Mouse (Mus musculus) stomach, postnatal 0 days (tissue): ENCODE measurements around the gene Efemp2. TPM values are rescaled to one million over a fixed set of nuclear protein-coding genes. Genes with fewer than 3 reads are reported as not detected.

Experiments
- ATAC-seq: fragments of 200-750 bp; cut with Nextera tagmentation; 2 replicates; pipeline ENCODE4 v1.8.0; 2017; ENCODE audit not compliant: low FRiP score, low TSS enrichment
- DNase-seq: peaks from one replicate; pipeline ENCODE4 v3.0.0-alpha.2; 2016; ENCODE audit warnings: low spot score
- H3K27ac ChIP-seq: fragments of 300-500 bp; sonication (generic); replicated peaks from 2 replicates; pipeline ENCODE4 v1.5.1; 2014; ENCODE audit warnings: mild to moderate bottlenecking, control low read depth
- H3K27me3 ChIP-seq: fragments of 300-500 bp; sonication (generic); 2 replicates; pipeline ENCODE4 v1.6.1; 2014; ENCODE audit warnings: low read length; ENCODE audit not compliant: control insufficient read depth, insufficient read depth
- H3K36me3 ChIP-seq: fragments of 300-500 bp; sonication (generic); 2 replicates; pipeline ENCODE4 v1.6.1; 2014; ENCODE audit warnings: low read length, mixed read lengths; ENCODE audit not compliant: control insufficient read depth, insufficient read depth
- H3K4me1 ChIP-seq: fragments of 300-500 bp; sonication (generic); replicated peaks from 2 replicates; pipeline ENCODE4 v1.6.1; 2014; ENCODE audit warnings: antibody characterized with exemption; ENCODE audit not compliant: control insufficient read depth, insufficient read depth
- H3K4me2 ChIP-seq: fragments of 300-500 bp; sonication (generic); replicated peaks from 2 replicates; pipeline ENCODE4 v1.6.1; 2014; ENCODE audit warnings: low read depth, mild to moderate bottlenecking, control low read depth, moderate library complexity
- H3K4me3 ChIP-seq: fragments of 300-500 bp; sonication (generic); 2 replicates; pipeline ENCODE4 v1.5.1; 2014; ENCODE audit warnings: low read depth, low read length, control low read depth
- H3K9ac ChIP-seq: fragments of 300-500 bp; sonication (generic); 2 replicates; pipeline ENCODE4 v1.6.1; 2014; ENCODE audit warnings: mild to moderate bottlenecking, low read length, control low read depth, mixed read lengths
- H3K9me3 ChIP-seq: fragments of 300-500 bp; sonication (generic); 2 replicates; pipeline ENCODE4 v1.6.1; 2016; ENCODE audit warnings: low read length; ENCODE audit not compliant: control insufficient read depth
- CTCF ChIP-seq: IDR thresholded peaks from 2 replicates; pipeline ENCODE4 v1.5.1; 2016; ENCODE audit warnings: antibody characterized with exemption, low read depth, mild to moderate bottlenecking, moderate library complexity
- EP300 ChIP-seq: optimal IDR thresholded peaks from 2 replicates; pipeline ENCODE3; 2016; ENCODE audit warnings: antibody characterized with exemption
- WGBS: fragments of 180-500 bp; shearing (Covaris S2); extraction: QIAGEN DNeasy Blood & Tissue Kit; methylation state at CpG from one replicate; pipeline ENCODE4 v1.1.7; 2014; 5-methylcytosine and 5-hydroxymethylcytosine counted together
- polyA plus RNA-seq: library from polyadenylated mRNA; unstranded; fragments of >200 nt; fragmentation: Nextera tagmentation; extraction: Ambion mirVana; gene quantifications from 2 replicates; pipeline ENCODE4 v1.2.1, GENCODE M21; 2015

Gene Efemp2
- polyA plus RNA-seq, 1 experiment from 2014 or later = 67.0 TPM

DNA sequence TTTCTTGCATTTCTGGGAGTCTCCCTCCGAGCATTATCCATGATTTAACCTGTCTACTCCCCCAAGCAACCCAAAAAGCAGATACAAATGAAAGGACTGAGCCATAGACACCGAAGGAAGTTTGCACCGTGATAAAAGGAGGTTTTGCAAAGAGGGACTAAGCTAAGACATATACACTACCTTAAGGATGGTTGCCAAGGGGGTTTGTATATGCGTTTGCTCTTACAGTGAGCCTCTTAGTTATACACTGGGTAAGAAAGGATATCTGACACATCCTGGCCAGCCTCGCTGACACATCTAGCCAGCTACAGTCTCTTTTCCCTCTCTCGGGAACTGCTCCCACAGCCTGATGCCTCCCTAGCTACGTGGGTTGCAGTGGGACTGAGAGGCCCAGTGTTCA, 39.8 kb upstream of the Efemp2 start:
- 38% methylated on average over 7 of the region's 7 CpGs for WGBS
- ATAC-seq = no peak
- Histone ChIP-seq H3K36me3 (no peaks in the 10 kb centered on the region), H3K9ac (no peak overlapping the region), H3K27ac (peak overlapping the region; percentile 73; the same call in 1 of the 2 replicates), H3K4me2 (peak overlapping the region; percentile 69; the same call in 1 of the 2 replicates), H3K9me3 (no peaks in the 10 kb centered on the region), H3K4me1 (peaks cover 4% of the 10 kb centered on the region), H3K4me3 (no peak overlapping the region), H3K27me3 (no peaks in the 10 kb centered on the region)
- DNase-seq = no peak
- no peak for TF ChIP-seq CTCF
- TF ChIP-seq EP300 = no peak

DNA sequence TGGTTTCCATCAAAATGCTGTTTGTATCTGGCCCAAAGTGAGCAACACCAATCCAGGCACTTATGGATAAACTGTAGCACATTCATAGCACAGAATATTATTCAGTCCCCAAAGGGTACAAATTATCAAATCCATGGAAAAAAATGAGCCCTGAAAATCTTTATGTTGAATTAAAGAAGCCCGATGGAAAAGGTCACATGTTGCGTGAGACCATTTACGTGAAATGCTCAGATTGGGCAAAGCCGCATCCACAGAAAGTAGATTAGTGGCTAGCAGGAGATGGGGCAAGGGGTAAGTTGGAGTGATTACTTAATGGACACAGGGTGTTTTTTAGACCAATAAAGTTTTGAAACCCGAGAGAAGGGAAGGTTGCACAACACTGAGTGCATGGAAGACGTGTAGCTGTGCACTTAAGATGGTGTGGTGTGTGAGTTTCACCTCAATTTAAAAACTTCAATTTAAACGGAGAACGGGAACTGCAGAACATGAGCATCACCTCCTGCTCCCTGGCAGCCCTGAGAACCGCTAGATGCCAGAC, 29.3 kb upstream of the Efemp2 start:
- Histone ChIP-seq H3K36me3 (no peaks in the 10 kb centered on the region), H3K4me3 (no peak overlapping the region), H3K27me3 (peaks cover 3% of the 10 kb centered on the region; the same call in 1 of the 2 replicates), H3K27ac (no peak overlapping the region), H3K4me2 (no peak overlapping the region), H3K9me3 (0 out of 2 replicates have a peak, but pooled peaks cover 3% of the 10 kb centered on the region), H3K9ac (no peak overlapping the region), H3K4me1 (no peaks in the 10 kb centered on the region)
- ATAC-seq (no peak), DNase-seq (no peak)
- 53% methylated on average over 9 of the region's 9 CpGs for WGBS
- TF ChIP-seq CTCF = no peak

DNA sequence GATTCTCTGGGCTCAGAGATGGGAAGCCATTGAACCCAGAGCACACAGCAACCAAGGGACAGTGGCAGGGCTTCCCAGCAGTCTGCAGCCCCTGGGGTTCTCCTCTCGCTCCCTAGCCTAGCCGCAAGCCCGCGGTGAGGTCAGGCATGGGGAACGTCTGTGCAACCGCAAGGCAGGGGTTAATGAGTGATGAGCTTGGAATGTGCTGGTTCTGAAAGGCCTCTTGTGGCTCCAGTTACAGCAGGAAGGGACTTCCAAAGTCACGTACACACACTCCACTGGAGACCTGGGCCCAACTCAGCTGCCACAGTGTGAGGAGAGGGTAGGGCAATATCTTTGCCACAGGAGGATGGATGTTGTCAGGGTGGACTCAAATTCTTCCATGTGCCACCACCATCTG, 28.8 kb upstream of the Efemp2 start:
- no peaks in the 10 kb centered on the region for H3K4me1 ChIP-seq
- H3K36me3 ChIP-seq = no peaks in the 10 kb centered on the region
- peaks cover 3% of the 10 kb centered on the region; the same call in 1 of the 2 replicates for H3K27me3 ChIP-seq
- no peak for TF ChIP-seq EP300
- no peak overlapping the region for H3K27ac ChIP-seq
- DNase-seq (no peak), ATAC-seq (no peak)
- H3K9ac ChIP-seq = no peak overlapping the region
- 32% methylated on average over 7 of the region's 7 CpGs for WGBS
- H3K4me3 ChIP-seq = no peak overlapping the region
- H3K9me3 ChIP-seq = 0 out of 2 replicates have a peak, but pooled peaks cover 3% of the 10 kb centered on the region
- no peak overlapping the region for H3K4me2 ChIP-seq

DNA sequence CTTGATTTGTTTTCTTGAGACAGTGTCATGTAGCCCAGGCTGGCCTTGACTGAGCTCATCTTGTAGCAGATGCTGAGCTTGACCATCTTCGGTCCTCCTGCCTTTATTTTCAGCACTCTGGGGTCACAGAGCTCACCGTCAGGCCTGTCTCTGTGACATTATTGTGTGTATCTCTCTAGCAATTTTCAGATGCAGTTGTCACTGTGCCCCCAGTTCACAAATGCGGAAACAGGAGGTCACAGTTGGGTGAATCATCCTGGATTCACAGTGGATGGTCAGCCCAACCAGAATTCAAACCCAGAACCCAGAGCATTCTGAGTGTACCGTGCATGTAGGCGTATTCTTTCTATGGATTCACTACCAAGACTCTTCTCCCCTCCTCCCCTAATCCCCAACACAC, 28.0 kb upstream of the Efemp2 start:
- no peak for TF ChIP-seq CTCF
- no peak for TF ChIP-seq EP300
- no peaks in the 10 kb centered on the region for H3K4me1 ChIP-seq
- H3K4me2 ChIP-seq = no peak overlapping the region
- ATAC-seq (no peak), DNase-seq (no peak)
- H3K27ac ChIP-seq = no peak overlapping the region
- H3K9ac ChIP-seq = no peak overlapping the region
- H3K9me3 ChIP-seq = no peaks in the 10 kb centered on the region
- no peak overlapping the region for H3K4me3 ChIP-seq
- 89% methylated on average over 5 of the region's 5 CpGs for WGBS
- peaks cover 3% of the 10 kb centered on the region; the same call in 1 of the 2 replicates for H3K27me3 ChIP-seq
- H3K36me3 ChIP-seq = no peaks in the 10 kb centered on the region

DNA sequence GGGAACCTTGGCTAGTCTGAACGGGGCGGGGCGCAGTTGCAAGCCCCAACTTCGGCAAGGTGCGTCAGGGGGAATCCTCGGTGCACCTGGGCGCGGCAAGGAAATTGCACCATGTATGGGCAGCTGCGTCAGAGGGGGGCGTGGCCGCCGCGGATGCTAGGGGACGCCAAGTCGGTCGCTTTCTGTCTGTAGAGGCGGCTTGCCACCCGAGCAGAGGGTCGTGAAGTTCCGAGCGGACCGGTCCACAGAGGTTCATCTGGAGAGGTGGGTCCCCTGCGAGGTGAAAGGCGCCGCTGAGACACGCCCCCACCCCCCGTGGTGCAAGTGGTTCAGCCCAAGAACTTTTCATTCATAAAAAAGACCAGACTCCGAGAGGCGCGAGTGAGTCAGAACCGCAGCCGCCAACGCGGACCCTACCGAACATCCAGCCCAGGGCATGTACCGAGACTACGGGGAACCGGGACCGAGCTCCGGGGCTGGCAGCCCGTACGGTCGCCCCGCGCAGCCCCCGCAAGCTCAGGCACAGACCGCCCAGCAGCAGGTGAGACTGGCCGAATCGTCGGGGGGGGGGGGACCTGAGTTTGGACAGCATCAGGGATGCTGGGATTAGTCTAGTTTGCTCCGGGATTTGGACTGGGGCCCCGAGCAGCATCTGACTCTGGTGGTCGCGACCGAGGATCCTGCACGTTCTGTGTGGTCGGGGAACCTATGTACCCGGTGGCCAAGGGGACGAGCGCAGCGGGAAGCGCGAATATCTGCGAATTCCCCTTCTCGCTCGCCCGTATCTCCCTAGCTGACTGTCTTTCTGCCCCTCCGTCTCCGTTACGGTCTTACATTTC, 26.0 kb upstream of the Efemp2 start, which contains the start of gene Fosl1:
Gene Fosl1, plus strand, starts transcription at position 33 of the 839 bp plus-strand sequence.
- Histone ChIP-seq H3K27me3 (peaks cover 3% of the 10 kb centered on the region; the same call in 1 of the 2 replicates), H3K4me1 (no peaks in the 10 kb centered on the region), H3K36me3 (no peaks in the 10 kb centered on the region), H3K27ac (no peak within 1 kb of the TSS), H3K4me2 (peak within 1 kb of the TSS; percentile 92), H3K4me3 (peak within 1 kb of the TSS; percentile 51), H3K9ac (peak within 1 kb of the TSS; percentile 48), H3K9me3 (no peaks in the 10 kb centered on the region)
- DNase-seq (peak; percentile 88), ATAC-seq (peak; percentile 70)
- TF ChIP-seq EP300 (no peak), CTCF (0 out of 2 replicates have a peak, but pooled peaks have one; percentile 2)
- under 1% methylated on average over 70 of the region's 70 CpGs for WGBS
